Mouse (Mus musculus): ENCODE data around the gene Gm9999. TPM values are rescaled to one million over a fixed set of nuclear protein-coding genes. Genes with fewer than 3 reads are reported as not detected.
"Not testable (repeated sequence)": the region's sequence is repeated elsewhere in the genome, so short reads cannot be mapped to it uniquely, and the experiment has no call there.

Gene Gm9999
- polyA plus RNA-seq, 1 experiment from 2014 or later: not detected

GRCm38 (mm10) chr7:46985718-46986505, 2.5 kb downstream of the Gm9999 start:
- 64% methylated on average over 8 of the region's 8 CpGs for WGBS
- no peaks in the 10 kb centered on the region for H3K9me3 ChIP-seq

GRCm38 (mm10) chr7:46986646-46987045, 3.3 kb downstream of the Gm9999 start:
- DNase-seq (ENCODE audit: extremely low spot score, low spot score): no peak
- 81% methylated on average over 5 of the region's 5 CpGs for WGBS

More at GRCm38 (mm10) chr7:46985718-46986505, 2.5 kb downstream of the Gm9999 start:
- Histone ChIP-seq H3K36me3 (replicated peaks) (peaks cover 7% of the 10 kb centered on the region), H3K27me3 (ENCODE audit: poor library complexity, severe bottlenecking) (no peaks in the 10 kb centered on the region), H3K4me3 (no peak overlapping the region), H3K27ac (no peak overlapping the region), H3K4me1 (peaks cover 11% of the 10 kb centered on the region)
- no peak for DNase-seq (ENCODE audit: extremely low spot score, low spot score)

GRCm38 (mm10) chr7:46987073-46987472, 3.7 kb downstream of the Gm9999 start:
- Histone ChIP-seq H3K4me1 (peaks cover 11% of the 10 kb centered on the region), H3K36me3 (replicated peaks) (peaks cover 14% of the 10 kb centered on the region), H3K27ac (no peak overlapping the region), H3K27me3 (ENCODE audit: poor library complexity, severe bottlenecking) (no peaks in the 10 kb centered on the region), H3K4me3 (no peak overlapping the region), H3K9me3 (no peaks in the 10 kb centered on the region)
- 74% methylated on average over 2 of the region's 2 CpGs for WGBS
- no peak for DNase-seq (ENCODE audit: extremely low spot score, low spot score)

More at GRCm38 (mm10) chr7:46986646-46987045, 3.3 kb downstream of the Gm9999 start:
- H3K4me3 ChIP-seq: no peak overlapping the region
- no peaks in the 10 kb centered on the region for H3K9me3 ChIP-seq
- peaks cover 10% of the 10 kb centered on the region for H3K36me3 ChIP-seq (replicated peaks)
- no peaks in the 10 kb centered on the region for H3K27me3 ChIP-seq (ENCODE audit: poor library complexity, severe bottlenecking)
- H3K4me1 ChIP-seq: peaks cover 11% of the 10 kb centered on the region
- H3K27ac ChIP-seq: no peak overlapping the region

GRCm38 (mm10) chr7:46989387-46989786, 6.0 kb downstream of the Gm9999 start:
- not testable (repeated sequence) for H3K27ac ChIP-seq; H3K4me3 ChIP-seq; H3K27me3 ChIP-seq (ENCODE audit: poor library complexity, severe bottlenecking); H3K9me3 ChIP-seq; DNase-seq (ENCODE audit: extremely low spot score, low spot score)
- peaks cover 37% of the 10 kb centered on the region for H3K36me3 ChIP-seq (replicated peaks)
- H3K4me1 ChIP-seq: peaks cover 11% of the 10 kb centered on the region
- WGBS: 90% methylated on average over 4 of the region's 4 CpGs

GRCm38 (mm10) chr7:46993079-46993478, 9.7 kb downstream of the Gm9999 start:
- H3K9me3 ChIP-seq: no peaks in the 10 kb centered on the region
- WGBS: 91% methylated on average over 8 of the region's 8 CpGs
- no peak overlapping the region for H3K27ac ChIP-seq
- no peak for DNase-seq (ENCODE audit: extremely low spot score, low spot score)
- H3K36me3 ChIP-seq (replicated peaks): peaks cover 74% of the 10 kb centered on the region
- H3K27me3 ChIP-seq (ENCODE audit: poor library complexity, severe bottlenecking): no peaks in the 10 kb centered on the region
- H3K4me1 ChIP-seq: no peaks in the 10 kb centered on the region
- no peak overlapping the region for H3K4me3 ChIP-seq

- Histone ChIP-seq H3K9me3 (no peaks in the 10 kb centered on the region), H3K4me3 (no peak overlapping the region), H3K36me3 (replicated peaks) (peaks cover 87% of the 10 kb centered on the region), H3K4me1 (peaks cover 3% of the 10 kb centered on the region; the same call in 1 of the 2 replicates), H3K27me3 (ENCODE audit: poor library complexity, severe bottlenecking) (no peaks in the 10 kb centered on the region), H3K27ac (no peak overlapping the region)
- DNase-seq (ENCODE audit: extremely low spot score, low spot score): no peak
- 88% methylated on average over 3 of the region's 3 CpGs for WGBS
Observed at GRCm38 (mm10) chr7:46995558-46995957, 12.2 kb downstream of the Gm9999 start.

- Histone ChIP-seq H3K36me3 (replicated peaks) (peaks cover 77% of the 10 kb centered on the region), H3K4me3 (no peak overlapping the region), H3K4me1 (peaks cover 8% of the 10 kb centered on the region), H3K9me3 (no peaks in the 10 kb centered on the region), H3K27ac (no peak overlapping the region), H3K27me3 (ENCODE audit: poor library complexity, severe bottlenecking) (no peaks in the 10 kb centered on the region)
- no peak for DNase-seq (ENCODE audit: extremely low spot score, low spot score)
- 97% methylated on average over 4 of the region's 4 CpGs for WGBS
Observed at GRCm38 (mm10) chr7:46997008-46997407, 13.6 kb downstream of the Gm9999 start.

GRCm38 (mm10) chr7:46997644-46998395, 14.4 kb downstream of the Gm9999 start:
- Histone ChIP-seq H3K4me1 (peaks cover 16% of the 10 kb centered on the region), H3K36me3 (replicated peaks) (peaks cover 69% of the 10 kb centered on the region), H3K9me3 (no peaks in the 10 kb centered on the region), H3K4me3 (no peak overlapping the region), H3K27ac (no peak overlapping the region), H3K27me3 (ENCODE audit: poor library complexity, severe bottlenecking) (no peaks in the 10 kb centered on the region)
- 88% methylated on average over 21 of the region's 21 CpGs for WGBS
- no peak for DNase-seq (ENCODE audit: extremely low spot score, low spot score)

GRCm38 (mm10) chr7:46998942-46999341, 15.6 kb downstream of the Gm9999 start:
- WGBS: 89% methylated on average over 2 of the region's 2 CpGs
- H3K27ac ChIP-seq: no peak overlapping the region

GRCm38 (mm10) chr7:46999983-47000643, 16.7 kb downstream of the Gm9999 start:
- Histone ChIP-seq H3K27me3 (ENCODE audit: poor library complexity, severe bottlenecking) (no peaks in the 10 kb centered on the region), H3K4me3 (no peak overlapping the region), H3K9me3 (no peaks in the 10 kb centered on the region), H3K36me3 (replicated peaks) (peaks cover 46% of the 10 kb centered on the region), H3K4me1 (peaks cover 26% of the 10 kb centered on the region), H3K27ac (no peak overlapping the region)
- no peak for DNase-seq (ENCODE audit: extremely low spot score, low spot score)
- WGBS: 89% methylated on average over 8 of the region's 8 CpGs

More at GRCm38 (mm10) chr7:46998942-46999341, 15.6 kb downstream of the Gm9999 start:
- Histone ChIP-seq H3K36me3 (replicated peaks) (peaks cover 58% of the 10 kb centered on the region), H3K4me3 (no peak overlapping the region), H3K9me3 (no peaks in the 10 kb centered on the region), H3K27me3 (ENCODE audit: poor library complexity, severe bottlenecking) (no peaks in the 10 kb centered on the region), H3K4me1 (peaks cover 26% of the 10 kb centered on the region)
- no peak for DNase-seq (ENCODE audit: extremely low spot score, low spot score)

- H3K9me3 ChIP-seq: no peaks in the 10 kb centered on the region
- H3K36me3 ChIP-seq (replicated peaks): peaks cover 41% of the 10 kb centered on the region
- no peak overlapping the region for H3K27ac ChIP-seq
- no peak overlapping the region for H3K4me3 ChIP-seq
- no peak for DNase-seq (ENCODE audit: extremely low spot score, low spot score)
- H3K27me3 ChIP-seq (ENCODE audit: poor library complexity, severe bottlenecking): no peaks in the 10 kb centered on the region
- 76% methylated on average over 3 of the region's 3 CpGs for WGBS
- H3K4me1 ChIP-seq: peaks cover 31% of the 10 kb centered on the region
Observed at GRCm38 (mm10) chr7:47000644-47000983, 17.2 kb downstream of the Gm9999 start.

GRCm38 (mm10) chr7:47001125-47001899, 17.9 kb downstream of the Gm9999 start:
- no peak for DNase-seq (ENCODE audit: extremely low spot score, low spot score)
- WGBS: 91% methylated on average over 5 of the region's 5 CpGs
- Histone ChIP-seq H3K4me1 (peaks cover 33% of the 10 kb centered on the region), H3K4me3 (no peak overlapping the region), H3K27ac (no peak overlapping the region), H3K36me3 (replicated peaks) (peaks cover 34% of the 10 kb centered on the region), H3K9me3 (no peaks in the 10 kb centered on the region), H3K27me3 (ENCODE audit: poor library complexity, severe bottlenecking) (no peaks in the 10 kb centered on the region)

Measured in forebrain, embryonic 10.5 days (tissue).